Mouse (Mus musculus): ENCODE results near the gene Sec14l1. TPM values are rescaled to one million over a fixed set of nuclear protein-coding genes. Genes with fewer than 3 reads are reported as not detected.

Gene Sec14l1
- polyA plus RNA-seq, 1 experiment, result 49.1 TPM

DNA sequence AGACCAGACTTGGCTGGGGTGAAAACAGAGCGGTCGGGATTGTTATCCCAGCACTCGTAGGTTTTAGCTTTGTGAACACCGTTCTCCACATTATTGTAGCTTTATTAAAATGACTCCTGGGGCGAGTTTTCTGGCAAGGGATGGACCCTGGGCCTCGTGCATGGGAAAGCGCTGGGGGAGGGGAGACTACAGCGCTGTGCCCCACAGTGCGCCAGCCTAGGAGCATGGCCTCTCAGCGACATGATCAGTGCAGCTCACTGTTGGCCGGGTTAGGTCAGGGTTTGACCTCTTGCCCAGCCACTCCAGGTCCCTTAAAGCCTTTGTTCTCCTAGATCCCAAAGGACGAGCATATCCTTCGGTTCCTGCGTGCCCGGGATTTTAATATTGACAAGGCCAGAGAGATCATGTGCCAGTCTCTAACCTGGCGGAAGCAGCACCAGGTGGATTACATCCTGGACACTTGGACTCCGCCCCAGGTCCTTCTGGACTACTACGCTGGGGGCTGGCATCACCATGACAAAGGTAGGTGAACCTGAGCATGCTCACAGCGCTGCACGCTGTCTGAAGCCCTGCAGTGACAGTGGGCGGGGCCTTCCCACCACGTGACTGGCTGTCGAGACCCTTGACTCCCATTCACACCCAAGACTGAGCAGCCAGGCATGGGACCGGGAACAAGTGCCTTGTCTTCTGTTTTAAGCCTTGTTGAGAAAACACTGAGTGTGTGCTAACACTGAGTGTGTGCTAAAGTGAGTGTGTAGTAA, 32.0 kb downstream of the Sec14l1 start:
- peaks cover 2% of the 10 kb centered on the region; the same call in 1 of the 2 replicates for H3K36me3 ChIP-seq (ENCODE audit: control insufficient read depth, insufficient read depth, low read length)
- no peaks in the 10 kb centered on the region for H3K4me1 ChIP-seq (ENCODE audit: control insufficient read depth, insufficient read depth, low read length)
- no peak overlapping the region for H3K4me3 ChIP-seq (ENCODE audit: insufficient read depth, low read depth, low read length)
- DNase-seq, result peak; percentile 65
- TF ChIP-seq CTCF (conservative IDR thresholded peaks at IDR 0.05; ENCODE audit: insufficient read depth, insufficient read length, low read depth, low read length) (no peak), POLR2A (IDR thresholded peaks at IDR 0.05; ENCODE audit: low read depth, low read length) (no peak)
- no peaks in the 10 kb centered on the region for H3K27me3 ChIP-seq (replicated peaks; ENCODE audit: control insufficient read depth, insufficient read depth, low read length)
- no peak overlapping the region for H3K27ac ChIP-seq (ENCODE audit: insufficient read depth, low read depth, low read length)
- 67% methylated on average over 24 of the region's 24 CpGs for whole genome bisulfite sequencing

DNA sequence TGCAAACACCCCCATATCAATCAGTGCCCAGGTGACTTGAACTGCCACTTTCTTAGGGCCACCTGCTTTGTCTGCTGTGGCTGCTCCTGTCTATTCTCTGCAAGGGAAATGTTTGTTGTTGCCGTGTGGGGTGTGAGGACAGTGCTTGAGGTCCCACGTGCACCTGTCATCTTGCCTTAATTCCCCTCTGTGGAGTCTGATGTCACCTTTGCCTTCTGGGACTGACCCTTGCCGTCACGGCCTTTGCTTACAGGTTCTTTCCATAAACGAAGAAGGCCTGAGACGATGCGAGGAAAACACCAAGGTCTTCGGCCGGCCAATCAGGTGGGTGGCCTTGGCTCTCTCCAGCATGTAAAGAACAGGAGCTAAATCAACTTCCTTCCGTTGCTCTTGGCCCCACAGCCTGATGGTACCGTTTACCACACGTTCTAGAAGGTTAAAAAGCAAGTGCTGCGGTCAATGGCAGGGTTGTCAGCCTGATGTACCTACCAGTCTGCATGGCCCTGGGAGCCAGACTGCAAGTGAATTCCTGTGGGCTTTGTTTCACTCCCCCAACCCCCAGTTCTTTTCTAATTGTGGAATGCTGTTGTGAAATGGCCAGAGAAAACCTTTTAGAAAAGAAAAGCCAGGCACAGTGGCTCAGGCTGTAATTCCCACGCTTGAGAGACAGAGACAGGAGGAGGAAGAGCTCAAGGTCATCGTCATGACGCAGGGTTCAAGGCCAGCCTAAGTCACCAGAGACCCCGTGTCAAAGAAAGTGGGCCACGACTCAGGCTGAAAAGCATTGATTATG, 34.1 kb downstream of the Sec14l1 start:
- no peaks in the 10 kb centered on the region; the same call in 1 of the 2 replicates for H3K36me3 ChIP-seq (ENCODE audit: control insufficient read depth, insufficient read depth, low read length)
- 84% methylated on average over 18 of the region's 18 CpGs for WGBS
- no peaks in the 10 kb centered on the region for H3K27me3 ChIP-seq (replicated peaks; ENCODE audit: control insufficient read depth, insufficient read depth, low read length)

DNA sequence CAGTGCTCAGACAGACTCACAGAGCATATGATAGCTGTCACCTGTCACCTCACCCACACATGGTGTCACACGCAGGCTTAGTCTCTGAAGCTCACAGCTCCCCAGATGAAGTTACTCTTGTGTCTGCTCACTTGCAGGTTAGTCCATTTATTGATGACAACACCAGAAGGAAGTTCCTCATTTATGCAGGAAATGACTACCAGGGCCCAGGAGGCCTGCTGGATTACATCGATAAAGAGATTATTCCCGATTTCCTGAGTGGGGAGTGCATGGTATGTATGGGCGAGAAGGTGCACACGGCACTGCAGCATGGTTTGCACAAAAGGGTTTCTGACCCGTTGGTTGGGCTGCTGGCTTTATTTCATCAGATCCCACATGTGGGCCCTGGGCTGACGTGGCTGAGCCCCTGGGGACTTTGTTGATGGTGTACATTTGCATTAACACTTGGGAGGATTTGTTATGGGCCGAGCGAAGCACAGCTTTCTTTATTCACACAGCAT, 35.5 kb downstream of the Sec14l1 start:
- TF ChIP-seq CTCF (conservative IDR thresholded peaks at IDR 0.05; ENCODE audit: insufficient read depth, insufficient read length, low read depth, low read length) (no peak), POLR2A (IDR thresholded peaks at IDR 0.05; ENCODE audit: low read depth, low read length) (no peak)
- Histone ChIP-seq H3K27me3 (replicated peaks; ENCODE audit: control insufficient read depth, insufficient read depth, low read length) (no peaks in the 10 kb centered on the region), H3K27ac (ENCODE audit: insufficient read depth, low read depth, low read length) (no peak overlapping the region), H3K36me3 (ENCODE audit: control insufficient read depth, insufficient read depth, low read length) (no peaks in the 10 kb centered on the region), H3K4me1 (ENCODE audit: control insufficient read depth, insufficient read depth, low read length) (peaks cover 6% of the 10 kb centered on the region), H3K4me3 (ENCODE audit: insufficient read depth, low read depth, low read length) (no peak overlapping the region)
- no peak for DNase-seq
- WGBS, result 79% methylated on average over 9 of the region's 9 CpGs

More for the DNA sequence above, 34.1 kb downstream of the Sec14l1 start:
- TF ChIP-seq CTCF (conservative IDR thresholded peaks at IDR 0.05; ENCODE audit: insufficient read depth, insufficient read length, low read depth, low read length) (no peak), POLR2A (IDR thresholded peaks at IDR 0.05; ENCODE audit: low read depth, low read length) (no peak)
- H3K4me3 ChIP-seq (ENCODE audit: insufficient read depth, low read depth, low read length), result no peak overlapping the region
- H3K4me1 ChIP-seq (ENCODE audit: control insufficient read depth, insufficient read depth, low read length), result peaks cover under 1% of the 10 kb centered on the region
- DNase-seq, result no peak
- H3K27ac ChIP-seq (ENCODE audit: insufficient read depth, low read depth, low read length), result no peak overlapping the region

DNA sequence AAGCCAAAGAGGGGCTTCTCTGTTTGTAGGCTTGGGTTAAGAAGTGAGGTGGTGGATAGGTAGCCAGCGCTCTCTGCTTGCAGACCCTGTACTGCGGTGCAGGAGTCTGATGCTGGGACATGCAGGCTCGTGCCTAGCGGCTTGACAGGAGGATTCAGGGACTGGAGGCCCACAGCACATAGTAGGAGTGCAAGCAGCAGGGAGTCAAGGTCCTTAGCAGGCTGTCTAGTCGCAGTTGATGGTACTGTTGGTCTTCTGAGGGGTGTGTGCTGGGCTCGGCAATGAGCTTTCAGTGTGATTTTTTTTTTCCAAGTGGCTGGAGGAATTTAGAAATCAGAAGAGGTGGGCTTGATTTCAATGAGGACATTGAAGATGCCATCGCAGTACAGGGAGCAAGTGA, 36.5 kb downstream of the Sec14l1 start:
- Histone ChIP-seq H3K4me3 (ENCODE audit: insufficient read depth, low read depth, low read length) (no peak overlapping the region), H3K4me1 (ENCODE audit: control insufficient read depth, insufficient read depth, low read length) (peaks cover 6% of the 10 kb centered on the region), H3K27me3 (replicated peaks; ENCODE audit: control insufficient read depth, insufficient read depth, low read length) (no peaks in the 10 kb centered on the region), H3K36me3 (ENCODE audit: control insufficient read depth, insufficient read depth, low read length) (no peaks in the 10 kb centered on the region), H3K27ac (ENCODE audit: insufficient read depth, low read depth, low read length) (no peak overlapping the region)
- 93% methylated on average over 7 of the region's 7 CpGs for WGBS
- DNase-seq, result no peak
- TF ChIP-seq CTCF (conservative IDR thresholded peaks at IDR 0.05; ENCODE audit: insufficient read depth, insufficient read length, low read depth, low read length), result no peak
- no peak for TF ChIP-seq POLR2A (IDR thresholded peaks at IDR 0.05; ENCODE audit: low read depth, low read length)

DNA sequence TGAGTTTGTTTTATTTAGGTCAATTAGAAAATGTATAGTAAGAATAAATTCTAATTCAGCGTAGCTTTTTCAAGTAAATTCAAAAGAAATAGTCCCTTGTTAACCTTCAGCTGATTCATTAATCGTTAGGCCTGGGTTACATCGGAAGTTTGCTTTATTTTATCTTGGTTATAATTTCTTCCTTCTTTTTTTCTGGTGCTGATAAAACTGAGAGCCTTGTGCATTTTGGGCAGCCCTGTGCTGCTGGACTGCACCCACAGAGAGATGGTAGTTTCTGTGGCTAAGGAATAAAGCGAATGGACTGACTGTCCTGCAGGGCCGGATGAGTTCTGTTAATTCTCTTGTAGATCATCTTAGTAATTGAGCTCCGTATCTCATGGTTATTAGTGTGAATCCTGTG, 37.6 kb downstream of the Sec14l1 start:
- 94% methylated on average over 6 of the region's 6 CpGs for whole genome bisulfite sequencing
- H3K36me3 ChIP-seq (ENCODE audit: control insufficient read depth, insufficient read depth, low read length), result no peaks in the 10 kb centered on the region; the same call in none of the 2 replicates
- DNase-seq, result no peak
- H3K4me1 ChIP-seq (ENCODE audit: control insufficient read depth, insufficient read depth, low read length), result peaks cover 6% of the 10 kb centered on the region
- H3K27me3 ChIP-seq (replicated peaks; ENCODE audit: control insufficient read depth, insufficient read depth, low read length), result no peaks in the 10 kb centered on the region
- no peak overlapping the region for H3K27ac ChIP-seq (ENCODE audit: insufficient read depth, low read depth, low read length)
- no peak for TF ChIP-seq CTCF (conservative IDR thresholded peaks at IDR 0.05; ENCODE audit: insufficient read depth, insufficient read length, low read depth, low read length)
- TF ChIP-seq POLR2A (IDR thresholded peaks at IDR 0.05; ENCODE audit: low read depth, low read length), result no peak
- H3K4me3 ChIP-seq (ENCODE audit: insufficient read depth, low read depth, low read length), result no peak overlapping the region

DNA sequence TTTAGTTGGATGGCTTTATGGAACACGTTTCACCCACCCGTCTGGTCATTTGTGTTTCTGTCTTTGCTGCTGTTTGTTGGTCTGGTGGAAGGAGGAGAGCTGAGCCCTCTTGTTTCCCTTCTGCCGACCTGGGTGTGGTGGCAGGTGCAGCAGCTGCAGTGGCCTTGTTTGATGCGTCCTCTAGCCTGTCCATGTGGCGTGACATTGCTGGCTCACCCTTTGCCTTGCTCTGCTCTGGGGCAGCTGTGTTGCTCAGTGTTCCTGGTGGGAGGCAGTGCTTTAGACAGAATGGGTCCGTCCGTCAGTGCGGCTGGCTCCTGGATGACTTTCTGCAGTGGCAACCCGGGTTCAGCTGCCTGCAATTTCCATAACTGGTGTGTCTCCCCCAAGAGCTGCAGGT, 38.6 kb downstream of the Sec14l1 start:
- TF ChIP-seq POLR2A (IDR thresholded peaks at IDR 0.05; ENCODE audit: low read depth, low read length), result no peak
- TF ChIP-seq CTCF (conservative IDR thresholded peaks at IDR 0.05; ENCODE audit: insufficient read depth, insufficient read length, low read depth, low read length), result no peak
- no peaks in the 10 kb centered on the region for H3K27me3 ChIP-seq (replicated peaks; ENCODE audit: control insufficient read depth, insufficient read depth, low read length)
- H3K27ac ChIP-seq (ENCODE audit: insufficient read depth, low read depth, low read length), result no peak overlapping the region
- no peak for DNase-seq
- H3K4me1 ChIP-seq (ENCODE audit: control insufficient read depth, insufficient read depth, low read length), result peaks cover 6% of the 10 kb centered on the region
- 56% methylated on average over 9 of the region's 9 CpGs for WGBS
- H3K4me3 ChIP-seq (ENCODE audit: insufficient read depth, low read depth, low read length), result no peak overlapping the region
- H3K36me3 ChIP-seq (ENCODE audit: control insufficient read depth, insufficient read depth, low read length), result no peaks in the 10 kb centered on the region; the same call in none of the 2 replicates

Measured in kidney, adult 2 months (tissue).